Mouse (Mus musculus): ENCODE measurements around the gene Cpsf4l.

- TF ChIP-seq CTCF (IDR thresholded peaks at IDR 0.05; ENCODE audit: borderline replicate concordance, extremely low read depth, insufficient read depth, insufficient read length) (no peak), POLR2A (IDR thresholded peaks at IDR 0.05; ENCODE audit: borderline replicate concordance, extremely low read depth, insufficient read depth, insufficient read length, poor library complexity, severe bottlenecking) (no peak)
These were observed 31.4 kb downstream of the Cpsf4l start for GRCm38 (mm10) chr11:113678373-113678772.

Measured in brain, embryonic 14.5 days (tissue).